Mouse (Mus musculus) lung, adult 2 months (tissue): ENCODE measurements around the gene Vtn. TPM values are rescaled to one million over a fixed set of nuclear protein-coding genes. Genes with fewer than 3 reads are reported as not detected.

ENCODE experiments used
- DNase-seq: peaks from one replicate; pipeline ENCODE4 v3.0.0; 2022
- H3K4me1 ChIP-seq: fragments of 200-500 bp; 2 replicates; pipeline ENCODE4 v1.6.1; 2011; ENCODE audit warnings: low read length; ENCODE audit not compliant: control insufficient read depth, insufficient read depth
- H3K4me3 ChIP-seq: fragments of 200-500 bp; replicated peaks from 2 replicates; pipeline ENCODE3; 2011; ENCODE audit warnings: low read depth, mild to moderate bottlenecking, control low read depth, low read length; ENCODE audit errors: extremely low read depth
- CTCF ChIP-seq: fragments of 200-500 bp; IDR thresholded peaks from 2 replicates; pipeline ENCODE4 v1.5.1; 2011; ENCODE audit warnings: mild to moderate bottlenecking, low read length, control low read depth; ENCODE audit not compliant: insufficient read depth
- POLR2A ChIP-seq: fragments of 200-500 bp; IDR thresholded peaks from 2 replicates; pipeline ENCODE4 v1.6.1; 2011; ENCODE audit warnings: low read depth, mild to moderate bottlenecking, control low read depth, low read length, borderline replicate concordance; ENCODE audit errors: extremely low read depth
- WGBS: fragments of 180-500 bp; shearing (Covaris S2); methylation state at CpG from one replicate; pipeline ENCODE4 v1.1.7; 2018; 5-methylcytosine and 5-hydroxymethylcytosine counted together
- polyA plus RNA-seq: library from polyadenylated mRNA; depleted of rRNA; stranded (reverse); fragments of >200 nt; gene quantifications from 2 replicates; pipeline ENCODE4 v1.2.3, GENCODE M21; 2012

Vtn gene
- polyA plus RNA-seq, 1 experiment = 30.8 TPM

DNA sequence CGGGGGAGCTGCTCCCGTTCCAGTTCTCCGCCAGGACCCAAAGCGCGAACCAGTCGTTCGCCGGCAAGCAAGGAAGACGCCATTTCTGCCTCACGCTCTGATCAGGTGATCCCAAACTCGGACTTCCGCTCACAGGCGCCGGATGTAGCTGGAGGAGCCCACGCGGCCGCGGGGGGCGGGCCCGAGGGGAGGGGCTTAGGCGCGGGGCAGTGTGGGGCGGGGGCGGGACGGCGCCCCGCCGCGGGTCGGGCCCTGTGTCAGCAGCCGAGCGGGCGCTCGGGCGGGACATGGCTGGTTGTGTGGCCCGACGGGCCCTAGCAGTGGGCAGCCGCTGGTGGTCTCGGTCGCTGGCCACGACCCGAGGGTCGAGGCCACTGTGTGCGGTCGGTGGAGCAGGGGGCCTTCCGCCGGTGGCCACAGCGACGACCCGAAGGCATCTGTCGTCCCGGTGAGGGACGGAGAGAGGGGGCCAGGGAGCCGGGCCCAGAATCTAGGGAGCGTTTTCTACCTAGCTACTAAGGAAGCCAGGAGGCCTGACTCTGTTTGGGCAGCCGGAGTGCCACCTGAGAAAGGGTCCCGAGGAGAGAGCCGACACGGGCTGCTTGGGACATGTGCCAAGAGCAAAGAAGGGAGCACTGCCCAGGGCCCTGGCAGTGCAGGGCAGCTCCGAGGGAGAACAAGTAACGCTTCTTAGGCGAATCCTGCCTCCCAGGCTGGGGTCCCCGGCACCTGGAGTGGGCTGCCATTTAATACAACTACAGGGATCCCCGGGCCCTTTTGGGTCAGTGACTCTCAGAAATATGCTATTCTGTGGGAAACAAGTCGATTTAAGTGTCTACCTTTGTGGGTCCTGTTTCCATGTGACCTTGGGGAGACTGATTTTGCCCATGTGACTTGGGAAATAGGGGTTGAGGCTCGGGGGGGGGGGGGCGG lies 13.4 kb downstream of the Vtn start, which contains the start of the genes Tmem199 and Poldip2:
Tmem199 (minus strand) TSS at position 148 of the 933 bp plus-strand sequence.
Poldip2 (plus strand) TSS at position 169 of the 933 bp plus-strand sequence.
- Histone ChIP-seq H3K4me3 (peak within 1 kb of the TSS; percentile 95), H3K4me1 (peaks cover 5% of the 10 kb centered on the region; the same call in 1 of the 2 replicates)
- TF ChIP-seq CTCF = no peak
- TF ChIP-seq POLR2A = peak; percentile 76; the same call in 1 of the 2 replicates
- DNase-seq = peak; percentile 81
- WGBS = under 1% methylated on average over 67 of the region's 67 CpGs

GRCm38 (mm10) chr11:78513106-78513790 lies 14.4 kb downstream of the Vtn start:
- peaks cover 5% of the 10 kb centered on the region; the same call in 1 of the 2 replicates for H3K4me1 ChIP-seq
- TF ChIP-seq POLR2A (no peak), CTCF (no peak)
- DNase-seq = no peak
- no peak overlapping the region for H3K4me3 ChIP-seq
- 64% methylated on average over 3 of the region's 3 CpGs for WGBS

GRCm38 (mm10) chr11:78515549-78516325 lies 16.8 kb downstream of the Vtn start:
- no peak overlapping the region for H3K4me3 ChIP-seq
- no peak for DNase-seq
- 64% methylated on average over 2 of the region's 2 CpGs for WGBS
- TF ChIP-seq POLR2A (no peak), CTCF (peak; percentile 17; the same call in 1 of the 2 replicates)
- peaks cover 8% of the 10 kb centered on the region for H3K4me1 ChIP-seq

DNA sequence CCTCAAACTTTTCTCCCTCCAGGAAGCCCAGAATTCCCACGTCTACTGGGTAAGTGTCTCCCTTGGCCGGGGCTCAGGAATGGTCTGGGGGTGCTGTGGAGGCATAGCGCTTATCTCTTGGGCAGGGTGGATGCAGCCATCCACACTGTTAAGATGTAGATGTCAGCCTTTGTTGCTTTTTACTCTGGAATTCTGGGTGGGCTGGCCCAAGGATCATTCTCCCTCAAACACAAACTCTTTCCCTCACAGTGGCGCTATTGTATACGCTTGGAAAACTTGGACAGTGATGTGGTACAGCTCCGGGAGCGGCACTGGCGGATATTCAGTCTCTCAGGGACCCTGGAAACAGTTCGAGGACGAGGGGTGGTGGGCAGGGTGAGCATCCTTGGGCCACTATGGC lies 20.0 kb downstream of the Vtn start:
- no peak overlapping the region for H3K4me3 ChIP-seq
- DNase-seq = no peak
- peaks cover 5% of the 10 kb centered on the region; the same call in 1 of the 2 replicates for H3K4me1 ChIP-seq
- no peak for TF ChIP-seq POLR2A
- no peak for TF ChIP-seq CTCF
- WGBS = 88% methylated on average over 10 of the region's 10 CpGs

DNA sequence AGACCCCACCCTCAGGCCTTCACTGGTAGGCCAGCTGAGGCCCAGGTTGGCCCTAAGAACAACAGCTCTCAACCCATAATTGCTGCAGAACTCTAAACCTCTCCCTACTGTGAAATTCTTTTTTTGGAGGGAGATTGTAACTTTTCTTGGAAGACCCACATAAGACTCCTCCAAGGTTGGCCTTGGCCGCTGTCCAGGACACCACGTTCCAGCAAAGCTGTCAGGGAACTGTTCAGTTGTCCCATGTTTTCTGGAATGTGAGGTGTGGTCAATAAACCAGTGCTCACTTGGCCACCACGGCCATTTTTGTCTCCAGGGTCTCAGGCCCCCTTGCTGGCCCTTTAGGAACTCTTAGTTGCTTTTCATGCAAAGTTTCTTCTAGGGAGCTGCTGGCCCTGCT lies 23.0 kb downstream of the Vtn start:
- TF ChIP-seq POLR2A = no peak
- no peak for TF ChIP-seq CTCF
- DNase-seq = no peak
- WGBS = 63% methylated on average over 3 of the region's 3 CpGs
- Histone ChIP-seq H3K4me3 (no peak overlapping the region), H3K4me1 (peaks cover 13% of the 10 kb centered on the region)

GRCm38 (mm10) chr11:78522481-78522997 lies 23.6 kb downstream of the Vtn start:
- WGBS = 67% methylated on average over 1 of the region's 1 CpGs
- H3K4me3 ChIP-seq = no peak overlapping the region
- peaks cover 13% of the 10 kb centered on the region for H3K4me1 ChIP-seq
- TF ChIP-seq POLR2A = no peak
- 0 out of 2 replicates have a peak, but pooled peaks have one; percentile 21 for TF ChIP-seq CTCF
- no peak for DNase-seq

GRCm38 (mm10) chr11:78523241-78523955 lies 24.5 kb downstream of the Vtn start:
- peaks cover 13% of the 10 kb centered on the region for H3K4me1 ChIP-seq
- WGBS = 50% methylated on average over 9 of the region's 9 CpGs
- no peak for TF ChIP-seq POLR2A
- TF ChIP-seq CTCF = no peak
- DNase-seq = peak; percentile 44
- no peak overlapping the region for H3K4me3 ChIP-seq

DNA sequence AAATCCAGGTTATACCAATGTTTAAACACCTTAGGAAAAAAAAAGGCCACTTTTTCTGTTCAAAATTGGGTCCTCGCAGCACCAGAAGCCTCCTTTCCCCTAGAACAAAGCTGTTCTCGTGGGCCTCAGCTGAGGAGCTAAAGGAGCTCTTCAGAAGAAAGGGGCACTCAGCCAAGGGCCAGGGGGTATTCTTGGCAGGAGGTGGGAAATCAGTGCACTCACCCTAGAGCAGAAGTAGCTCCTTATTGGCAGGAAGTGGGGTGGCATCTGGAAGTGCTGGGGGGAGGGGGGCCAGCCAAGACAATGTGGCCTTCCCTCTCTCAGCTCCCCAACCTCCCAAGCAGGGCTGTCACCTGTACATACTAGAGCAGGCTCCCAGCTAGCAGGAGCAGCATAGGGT lies 25.9 kb downstream of the Vtn start:
- peak; percentile 39; the same call in 1 of the 2 replicates for TF ChIP-seq POLR2A
- TF ChIP-seq CTCF = no peak

DNA sequence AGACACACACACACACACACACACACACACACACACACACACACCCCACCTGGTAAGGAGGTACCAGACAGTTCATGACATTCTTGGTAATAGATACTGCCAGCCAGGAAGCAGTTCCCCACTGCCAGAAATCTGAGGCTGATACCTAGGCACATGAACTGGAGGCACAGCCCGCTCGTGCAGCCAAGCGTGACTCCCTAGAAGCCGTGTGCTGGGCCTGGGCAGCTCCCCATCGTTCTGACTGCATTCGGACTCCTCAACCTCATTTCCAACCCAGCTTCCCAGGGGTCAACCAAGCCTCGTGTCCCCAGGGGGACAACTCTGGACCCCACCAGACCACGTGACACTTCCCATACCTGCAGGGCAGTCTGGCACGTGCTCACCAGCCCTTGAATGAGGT lies 29.8 kb downstream of the Vtn start:
- Histone ChIP-seq H3K4me1 (peaks cover 18% of the 10 kb centered on the region), H3K4me3 (no peak overlapping the region)
- WGBS = 86% methylated on average over 9 of the region's 9 CpGs
- no peak for DNase-seq
- TF ChIP-seq POLR2A (no peak), CTCF (no peak)

More for the DNA sequence above, 25.9 kb downstream of the Vtn start:
- 42% methylated on average over 2 of the region's 2 CpGs for WGBS
- Histone ChIP-seq H3K4me3 (no peak overlapping the region), H3K4me1 (peaks cover 13% of the 10 kb centered on the region)
- no peak for DNase-seq
